Mouse (Mus musculus) neural tube, embryonic 15.5 days (tissue): Measurements from ENCODE around the gene Prpf4b. TPM values are rescaled to one million over a fixed set of nuclear protein-coding genes. Genes with fewer than 3 reads are reported as not detected.
"Not testable (repeated sequence)": the region's sequence is repeated elsewhere in the genome, so short reads cannot be mapped to it uniquely, and the experiment has no call there.

ENCODE experiments used
- ATAC-seq: fragments of 200-750 bp; cut with Nextera tagmentation; 2 replicates; pipeline ENCODE4 v1.8.0; 2017; ENCODE audit warnings: mild to moderate bottlenecking, moderate TSS enrichment, moderate library complexity; ENCODE audit not compliant: low FRiP score
- H3K27ac ChIP-seq: fragments of 300-500 bp; sonication (generic); replicated peaks from 2 replicates; pipeline ENCODE4 v1.5.1; 2015; ENCODE audit warnings: mild to moderate bottlenecking, inconsistent platforms
- H3K27me3 ChIP-seq: fragments of 300-500 bp; sonication (generic); replicated peaks from 2 replicates; pipeline ENCODE4 v1.6.1; 2015; ENCODE audit warnings: inconsistent platforms
- H3K36me3 ChIP-seq: fragments of 300-500 bp; sonication (generic); 2 replicates; pipeline ENCODE4 v1.6.1; 2015; ENCODE audit warnings: inconsistent platforms
- H3K4me1 ChIP-seq: fragments of 300-500 bp; sonication (generic); 2 replicates; pipeline ENCODE4 v1.6.1; 2015; ENCODE audit warnings: inconsistent platforms
- H3K4me2 ChIP-seq: fragments of 300-500 bp; sonication (generic); 2 replicates; pipeline ENCODE4 v1.6.1; 2015; ENCODE audit warnings: inconsistent platforms, mild to moderate bottlenecking, moderate library complexity
- H3K4me3 ChIP-seq: fragments of 300-500 bp; sonication (generic); replicated peaks from 2 replicates; pipeline ENCODE4 v1.5.1; 2015; ENCODE audit warnings: mild to moderate bottlenecking, inconsistent platforms
- H3K9ac ChIP-seq: fragments of 300-500 bp; sonication (generic); replicated peaks from 2 replicates; pipeline ENCODE4 v1.6.1; 2015; ENCODE audit warnings: mild to moderate bottlenecking, inconsistent platforms
- H3K9me3 ChIP-seq: fragments of 300-500 bp; sonication (generic); replicated peaks from 2 replicates; pipeline ENCODE4 v1.6.1; 2016; ENCODE audit warnings: inconsistent platforms
- WGBS: fragments of 180-500 bp; shearing (Covaris S2); methylation state at CpG from one replicate; pipeline ENCODE4 v1.1.7; 2015; ENCODE audit warnings: mixed read lengths; 5-methylcytosine and 5-hydroxymethylcytosine counted together
- polyA plus RNA-seq: library from polyadenylated mRNA; unstranded; fragments of >200 nt; fragmentation: Nextera tagmentation; extraction: Ambion mirVana; gene quantifications from 2 replicates; pipeline ENCODE4 v1.2.1, GENCODE M21; 2015

The Prpf4b gene
- polyA plus RNA-seq, 1 experiment from 2014 or later, result 55.0 TPM

GRCm38 (mm10) chr13:34873801-34874681 lies 1.1 kb upstream of the Prpf4b start:
- WGBS, result 1% methylated on average over 45 of the region's 45 CpGs
- Histone ChIP-seq H3K4me1 (peaks cover 29% of the 10 kb centered on the region), H3K4me3 (peak overlapping the region; percentile 83), H3K36me3 (no peaks in the 10 kb centered on the region), H3K27me3 (no peaks in the 10 kb centered on the region), H3K4me2 (peak overlapping the region; percentile 72), H3K9me3 (no peaks in the 10 kb centered on the region), H3K27ac (peak overlapping the region; percentile 95), H3K9ac (peak overlapping the region; percentile 83)
- ATAC-seq, result peak; percentile 92

GRCm38 (mm10) chr13:34874736-34875135 lies 366 bp upstream of the Prpf4b start:
- not testable (repeated sequence) for H3K9me3 ChIP-seq, H3K27me3 ChIP-seq, H3K36me3 ChIP-seq
- peak; percentile 53; the same call in 1 of the 2 replicates for ATAC-seq
- Histone ChIP-seq H3K4me2 (peak overlapping the region; percentile 72), H3K4me3 (peak overlapping the region; percentile 83), H3K9ac (peak overlapping the region; percentile 83), H3K4me1 (peaks cover 33% of the 10 kb centered on the region), H3K27ac (peak overlapping the region; percentile 95)
- 19% methylated on average over 13 of the region's 13 CpGs for WGBS

- no peaks in the 10 kb centered on the region for H3K27me3 ChIP-seq
- peak overlapping the region; percentile 83 for H3K9ac ChIP-seq
- under 1% methylated on average over 49 of the region's 50 CpGs for WGBS
- H3K4me1 ChIP-seq, result peaks cover 34% of the 10 kb centered on the region
- no peaks in the 10 kb centered on the region for H3K9me3 ChIP-seq
- H3K27ac ChIP-seq, result peak overlapping the region; percentile 95
- peak overlapping the region; percentile 72 for H3K4me2 ChIP-seq
- peak overlapping the region; percentile 83 for H3K4me3 ChIP-seq
- peak; percentile 29 for ATAC-seq
- H3K36me3 ChIP-seq, result no peaks in the 10 kb centered on the region
Observed at GRCm38 (mm10) chr13:34875741-34876445, 791 bp downstream of the Prpf4b start.

GRCm38 (mm10) chr13:34876481-34876880 lies 1.4 kb downstream of the Prpf4b start:
- ATAC-seq, result no peak
- Histone ChIP-seq H3K4me2 (peak overlapping the region; percentile 72), H3K27ac (no peak overlapping the region), H3K36me3 (no peaks in the 10 kb centered on the region), H3K4me1 (peaks cover 34% of the 10 kb centered on the region), H3K27me3 (no peaks in the 10 kb centered on the region), H3K4me3 (peak overlapping the region; percentile 83), H3K9ac (peak overlapping the region; percentile 83), H3K9me3 (no peaks in the 10 kb centered on the region)
- WGBS, result 11% methylated on average over 3 of the region's 3 CpGs

- no peaks in the 10 kb centered on the region for H3K27me3 ChIP-seq
- H3K4me2 ChIP-seq, result no peak overlapping the region
- H3K4me1 ChIP-seq, result no peaks in the 10 kb centered on the region
- H3K27ac ChIP-seq, result no peak overlapping the region
- H3K36me3 ChIP-seq, result peaks cover 84% of the 10 kb centered on the region
- no peaks in the 10 kb centered on the region for H3K9me3 ChIP-seq
- ATAC-seq, result no peak
- H3K9ac ChIP-seq, result no peak overlapping the region
- H3K4me3 ChIP-seq, result no peak overlapping the region
- WGBS, result 80% methylated on average over 1 of the region's 1 CpGs
Observed at GRCm38 (mm10) chr13:34892871-34893270, 17.8 kb downstream of the Prpf4b start.

- WGBS, result 83% methylated on average over 9 of the region's 9 CpGs
- no peak overlapping the region for H3K27ac ChIP-seq
- H3K9me3 ChIP-seq, result no peaks in the 10 kb centered on the region
- H3K4me3 ChIP-seq, result no peak overlapping the region
- no peak overlapping the region for H3K9ac ChIP-seq
- no peaks in the 10 kb centered on the region for H3K36me3 ChIP-seq
- no peak overlapping the region for H3K4me2 ChIP-seq
- 0 out of 2 replicates have a peak, but pooled peaks cover 4% of the 10 kb centered on the region for H3K4me1 ChIP-seq
- H3K27me3 ChIP-seq, result no peaks in the 10 kb centered on the region
- no peak for ATAC-seq
Observed at GRCm38 (mm10) chr13:34914614-34915013, 39.5 kb downstream of the Prpf4b start.

GRCm38 (mm10) chr13:34916520-34917167 lies 41.5 kb downstream of the Prpf4b start:
- Histone ChIP-seq H3K9ac (no peak overlapping the region), H3K27me3 (no peaks in the 10 kb centered on the region), H3K4me1 (0 out of 2 replicates have a peak, but pooled peaks cover 4% of the 10 kb centered on the region), H3K36me3 (no peaks in the 10 kb centered on the region), H3K27ac (no peak overlapping the region), H3K9me3 (no peaks in the 10 kb centered on the region), H3K4me3 (peak overlapping the region; percentile 27), H3K4me2 (peak overlapping the region; percentile 57)
- ATAC-seq, result peak; percentile 38; the same call in 1 of the 2 replicates
- WGBS, result 33% methylated on average over 29 of the region's 37 CpGs

GRCm38 (mm10) chr13:34924210-34924609 lies 49.1 kb downstream of the Prpf4b start, which contains the start of the genes Fam217a and 4933417A18Rik:
Gene Fam217a, minus strand, starts transcription at chr13:34924310.
Gene 4933417A18Rik, plus strand, starts transcription at chr13:34924409.
- no peak within 1 kb of the TSS for H3K9ac ChIP-seq
- no peaks in the 10 kb centered on the region for H3K4me1 ChIP-seq
- no peak for ATAC-seq
- no peak within 1 kb of the TSS for H3K4me3 ChIP-seq
- no peak within 1 kb of the TSS for H3K27ac ChIP-seq
- no peaks in the 10 kb centered on the region for H3K9me3 ChIP-seq
- no peaks in the 10 kb centered on the region for H3K27me3 ChIP-seq
- H3K4me2 ChIP-seq, result no peak within 1 kb of the TSS
- 82% methylated on average over 4 of the region's 4 CpGs for WGBS
- H3K36me3 ChIP-seq, result no peaks in the 10 kb centered on the region

GRCm38 (mm10) chr13:34934931-34935644 lies 60.0 kb downstream of the Prpf4b start:
- no peak overlapping the region for H3K4me2 ChIP-seq
- H3K36me3 ChIP-seq, result no peaks in the 10 kb centered on the region
- no peaks in the 10 kb centered on the region for H3K4me1 ChIP-seq
- no peaks in the 10 kb centered on the region for H3K27me3 ChIP-seq
- WGBS, result 56% methylated on average over 10 of the region's 10 CpGs
- H3K9me3 ChIP-seq, result no peaks in the 10 kb centered on the region
- H3K4me3 ChIP-seq, result no peak overlapping the region
- H3K27ac ChIP-seq, result no peak overlapping the region
- no peak for ATAC-seq
- H3K9ac ChIP-seq, result no peak overlapping the region

- H3K27ac ChIP-seq, result no peak overlapping the region
- H3K4me3 ChIP-seq, result no peak overlapping the region
- no peaks in the 10 kb centered on the region for H3K27me3 ChIP-seq
- H3K9me3 ChIP-seq, result no peaks in the 10 kb centered on the region
- ATAC-seq, result no peak
- no peak overlapping the region for H3K4me2 ChIP-seq
- H3K9ac ChIP-seq, result no peak overlapping the region
- no peaks in the 10 kb centered on the region for H3K4me1 ChIP-seq
- H3K36me3 ChIP-seq, result no peaks in the 10 kb centered on the region
Observed at GRCm38 (mm10) chr13:34942370-34942769, 67.3 kb downstream of the Prpf4b start.

- ATAC-seq, H3K9me3 ChIP-seq, H3K36me3 ChIP-seq, H3K9ac ChIP-seq, H3K27ac ChIP-seq, H3K4me1 ChIP-seq, H3K27me3 ChIP-seq, H3K4me2 ChIP-seq, H3K4me3 ChIP-seq: not testable (repeated sequence)
- 98% methylated on average over 2 of the region's 2 CpGs for WGBS
Observed at GRCm38 (mm10) chr13:34951437-34951836, 76.3 kb downstream of the Prpf4b start.
